Mouse (Mus musculus): Measurements from ENCODE around the gene Cdr2l.
"Not testable (repeated sequence)": the region's sequence is repeated elsewhere in the genome, so short reads cannot be mapped to it uniquely, and the experiment has no call there.

The Cdr2l gene

DNA sequence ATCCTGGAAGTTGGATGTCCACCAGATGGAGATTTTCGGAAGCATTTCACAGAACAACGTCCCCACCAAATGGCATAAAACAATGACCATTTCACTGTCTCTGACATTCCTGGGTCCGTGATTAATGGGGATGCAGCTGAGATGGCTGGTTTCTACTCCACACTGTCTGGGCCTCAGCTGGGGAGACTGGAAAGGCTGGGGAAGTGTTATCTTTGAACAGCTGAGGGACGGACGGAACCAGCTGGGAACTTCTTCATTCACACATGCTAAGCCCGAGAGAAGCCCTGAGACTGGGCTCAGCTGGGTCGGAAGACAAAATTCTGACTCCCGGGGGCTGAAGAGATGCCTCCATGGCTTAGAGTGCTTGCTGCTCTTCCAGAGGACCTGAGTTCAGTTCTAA, 10.4 kb upstream of the Cdr2l start:
- no peak for DNase-seq (ENCODE audit: low read depth)

DNA sequence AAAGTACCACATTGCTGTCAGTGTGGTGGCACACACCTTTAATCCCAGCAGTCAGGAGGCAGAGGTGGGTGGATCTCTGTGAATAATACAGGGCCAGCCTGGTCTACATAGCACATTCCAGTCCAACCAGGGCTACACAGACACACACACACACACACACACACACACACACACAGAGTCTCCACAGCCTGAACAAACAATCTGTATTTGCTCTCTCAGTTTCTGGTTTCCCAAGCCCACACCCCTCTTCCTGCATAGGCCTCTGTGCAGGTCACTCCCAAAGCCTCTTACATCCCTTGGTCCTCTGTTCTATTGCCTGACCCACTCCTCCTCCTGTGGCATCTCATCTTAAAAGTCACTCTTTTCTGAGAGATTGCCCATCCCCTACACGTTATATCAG, 9.7 kb upstream of the Cdr2l start:
- DNase-seq (ENCODE audit: low read depth): no peak

DNA sequence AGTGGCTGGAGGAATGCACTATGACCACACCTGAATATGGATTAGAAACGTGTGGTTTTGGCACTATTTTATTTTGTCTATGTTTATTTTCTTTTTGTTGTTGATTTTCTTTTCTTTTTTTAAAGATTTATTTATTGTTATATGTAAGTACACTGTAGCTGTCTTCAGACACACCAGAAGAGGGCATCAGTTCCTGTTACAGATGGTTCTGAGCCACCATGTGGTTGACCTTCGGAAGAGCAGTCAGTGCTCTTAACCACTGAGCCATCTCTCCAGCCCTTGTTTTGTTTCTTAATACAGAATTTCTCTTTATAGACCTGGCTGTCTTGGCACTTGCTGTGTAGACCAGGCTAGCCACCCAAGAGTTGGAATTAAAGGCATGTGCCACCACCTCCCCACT, 9.0 kb upstream of the Cdr2l start:
- no peak for DNase-seq (ENCODE audit: low read depth)

DNA sequence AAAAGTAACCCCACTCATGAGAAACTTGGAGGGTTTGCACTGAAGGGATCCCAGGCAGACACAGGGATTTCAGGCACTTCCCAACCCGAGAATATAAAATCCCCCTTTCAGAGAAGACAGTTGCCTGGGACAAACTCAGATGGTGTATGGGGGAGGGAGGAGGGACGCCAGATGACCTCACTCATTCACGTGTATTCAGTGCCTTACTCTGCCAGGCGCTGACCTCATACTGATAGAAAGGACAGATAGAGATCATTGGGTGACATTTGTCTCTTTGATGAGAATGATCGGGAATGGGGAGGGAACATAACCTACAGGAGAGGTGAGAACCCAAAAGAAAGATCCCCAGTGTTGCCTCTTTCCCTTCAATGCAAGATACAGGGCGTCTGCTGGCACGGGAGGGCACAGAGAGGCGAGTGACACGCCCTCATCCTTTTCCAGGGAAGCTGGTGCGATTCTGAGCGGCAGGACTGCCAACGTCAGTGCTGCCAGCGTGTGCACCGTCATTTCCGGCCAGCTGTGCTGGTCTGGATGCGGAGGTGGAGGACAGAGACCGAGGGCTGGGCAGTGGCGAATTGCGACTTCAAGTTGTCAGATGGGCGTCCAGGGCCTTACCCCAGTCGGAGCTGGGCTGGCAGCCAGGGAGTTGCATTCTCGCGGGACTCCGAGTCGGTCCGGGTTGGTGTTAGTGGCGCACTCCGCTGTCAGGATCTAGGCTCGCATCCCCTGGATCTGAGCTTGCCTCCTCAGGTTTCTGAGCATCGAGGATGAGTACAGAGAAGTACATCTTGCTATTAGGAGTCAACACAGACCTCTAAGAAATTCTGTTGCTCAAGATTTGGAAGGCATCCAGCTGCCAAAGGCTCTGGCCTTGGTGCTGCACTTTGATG, 7.7 kb upstream of the Cdr2l start:
- DNase-seq (ENCODE audit: low read depth): peak; percentile 51

DNA sequence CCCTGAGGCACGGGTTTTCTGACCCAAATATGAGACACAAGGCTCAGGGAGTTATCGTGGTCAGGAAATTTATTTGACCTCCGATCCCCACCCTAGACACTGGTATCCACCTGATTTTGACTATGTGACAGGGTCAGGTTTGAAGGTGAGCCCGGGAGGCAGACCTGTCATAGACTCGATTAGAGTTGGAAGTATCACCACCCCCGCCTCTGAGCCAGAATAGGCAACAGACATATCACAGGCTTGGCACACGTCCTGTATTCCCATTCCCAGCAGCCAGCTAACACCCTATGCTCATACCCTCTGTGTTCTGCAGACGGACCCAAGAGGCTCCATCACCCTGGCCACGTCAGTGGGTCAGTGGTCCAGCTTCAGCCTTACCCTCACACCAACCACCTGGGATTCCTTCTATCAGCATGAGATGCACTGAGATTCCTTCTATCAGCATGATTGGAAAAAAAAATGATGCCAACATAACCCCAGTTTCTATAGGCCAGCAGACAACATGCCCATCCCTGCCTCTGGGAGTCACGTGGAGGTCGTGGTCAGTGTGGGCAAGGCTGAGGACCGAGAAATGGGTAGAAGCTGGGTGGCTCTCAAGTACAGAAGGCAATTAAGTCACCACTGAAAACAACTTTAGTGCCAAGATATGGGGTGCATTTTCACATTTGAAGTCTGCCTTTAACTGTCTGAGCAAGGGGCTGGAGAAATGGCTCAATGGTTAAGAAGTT, 6.9 kb upstream of the Cdr2l start:
- no peak for DNase-seq (ENCODE audit: low read depth)

DNA sequence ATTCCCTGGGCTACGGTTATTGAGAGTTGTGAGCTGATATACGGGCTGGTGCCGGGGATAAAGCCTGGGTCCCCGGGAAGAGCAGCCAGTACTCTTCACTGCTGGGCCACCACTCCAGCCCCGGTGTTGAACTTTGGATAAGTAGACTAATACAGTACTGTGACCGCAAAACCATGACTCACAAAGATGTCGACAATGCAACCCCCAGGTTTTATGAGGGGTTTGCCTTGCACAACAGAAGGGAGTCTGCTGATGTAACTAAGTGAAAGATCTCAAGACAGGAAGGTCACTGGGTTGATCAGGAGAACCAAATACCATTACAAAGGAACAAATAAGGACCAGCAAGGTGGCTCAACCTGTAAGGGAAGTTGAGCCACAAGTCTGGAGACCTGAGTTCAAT, 5.0 kb upstream of the Cdr2l start:
- DNase-seq (ENCODE audit: low read depth): peak; percentile 80

DNA sequence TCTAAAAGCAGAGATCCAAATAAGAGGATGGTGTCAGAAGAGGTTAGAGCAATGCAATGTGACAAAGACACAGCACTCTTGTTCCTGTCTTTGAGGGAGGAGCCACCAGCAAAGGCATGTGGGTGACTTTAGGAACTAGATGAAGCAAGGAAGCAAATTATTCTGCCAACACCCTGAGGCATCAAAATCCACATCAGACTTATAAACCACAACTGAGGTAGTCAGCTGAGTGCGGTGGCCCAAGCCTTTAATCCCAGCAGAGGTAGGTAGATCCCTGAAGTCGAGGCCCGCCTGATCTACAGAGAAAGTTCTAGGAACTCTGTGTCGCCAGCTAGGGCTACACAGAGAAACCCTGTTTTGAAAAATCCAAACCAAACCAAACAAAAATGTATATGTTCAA, 4.5 kb upstream of the Cdr2l start:
- peak; percentile 24 for DNase-seq (ENCODE audit: low read depth)

DNA sequence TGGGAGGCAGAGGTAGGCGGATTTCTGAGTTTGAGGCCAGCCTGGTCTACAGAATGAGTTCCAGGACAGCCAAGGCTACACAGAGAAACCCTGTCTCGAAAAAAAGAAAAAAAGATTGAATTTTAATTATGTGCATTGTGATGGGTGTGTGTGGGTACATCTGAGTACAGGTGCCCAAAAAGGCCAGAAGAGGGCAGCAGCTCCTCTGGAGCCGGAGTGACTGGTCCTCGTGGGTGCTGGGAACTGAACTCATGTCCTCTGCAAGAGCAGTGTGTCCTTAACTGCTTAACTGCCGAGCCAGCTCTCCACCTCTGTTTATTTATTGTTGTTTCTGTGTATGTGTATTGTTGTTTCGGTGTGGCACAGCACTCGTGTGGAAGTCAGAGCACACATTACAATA, 3.9 kb upstream of the Cdr2l start:
- DNase-seq (ENCODE audit: low read depth): no peak

DNA sequence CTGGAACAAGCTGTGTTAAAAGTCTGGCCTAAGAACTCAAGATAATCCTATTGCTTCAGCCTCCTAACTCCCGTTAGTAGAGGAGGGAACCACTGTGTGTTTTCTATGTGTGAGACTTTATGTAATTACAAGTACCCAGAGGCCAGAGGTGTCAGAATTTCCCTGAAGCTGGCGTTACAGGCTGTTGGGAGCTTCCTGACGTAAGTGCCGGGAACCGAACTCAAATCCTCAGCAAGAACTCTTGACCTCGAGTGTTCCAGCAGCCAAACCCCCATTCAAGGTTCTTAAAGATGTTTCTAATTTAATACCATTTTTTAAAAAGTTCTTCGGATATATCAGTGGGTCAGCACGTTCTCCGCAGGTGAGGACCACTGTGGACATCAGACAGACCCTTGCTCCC, 440 bp upstream of the Cdr2l start:
- no peak for DNase-seq (ENCODE audit: low read depth)

DNA sequence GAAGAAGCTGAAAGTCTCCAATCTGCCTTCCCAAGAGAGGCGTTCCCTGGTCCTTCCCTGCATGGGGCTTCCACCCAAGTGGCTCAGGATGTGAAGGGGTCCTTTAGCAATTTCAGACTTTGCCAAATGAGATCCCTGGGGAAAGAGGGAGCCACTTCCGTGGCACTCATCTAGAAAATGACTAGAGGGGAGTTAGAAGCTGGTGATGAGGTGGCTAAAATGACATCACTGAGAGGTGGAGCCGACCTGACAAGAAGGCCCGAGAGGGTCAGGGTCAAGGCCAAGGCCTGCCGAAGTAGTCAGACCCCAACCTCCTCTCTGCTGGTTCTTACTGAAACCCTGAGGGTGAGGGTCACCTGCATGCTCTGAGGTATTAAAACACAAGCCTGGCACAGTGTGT, 1.2 kb downstream of the Cdr2l start:
- no peak for DNase-seq (ENCODE audit: low read depth)

DNA sequence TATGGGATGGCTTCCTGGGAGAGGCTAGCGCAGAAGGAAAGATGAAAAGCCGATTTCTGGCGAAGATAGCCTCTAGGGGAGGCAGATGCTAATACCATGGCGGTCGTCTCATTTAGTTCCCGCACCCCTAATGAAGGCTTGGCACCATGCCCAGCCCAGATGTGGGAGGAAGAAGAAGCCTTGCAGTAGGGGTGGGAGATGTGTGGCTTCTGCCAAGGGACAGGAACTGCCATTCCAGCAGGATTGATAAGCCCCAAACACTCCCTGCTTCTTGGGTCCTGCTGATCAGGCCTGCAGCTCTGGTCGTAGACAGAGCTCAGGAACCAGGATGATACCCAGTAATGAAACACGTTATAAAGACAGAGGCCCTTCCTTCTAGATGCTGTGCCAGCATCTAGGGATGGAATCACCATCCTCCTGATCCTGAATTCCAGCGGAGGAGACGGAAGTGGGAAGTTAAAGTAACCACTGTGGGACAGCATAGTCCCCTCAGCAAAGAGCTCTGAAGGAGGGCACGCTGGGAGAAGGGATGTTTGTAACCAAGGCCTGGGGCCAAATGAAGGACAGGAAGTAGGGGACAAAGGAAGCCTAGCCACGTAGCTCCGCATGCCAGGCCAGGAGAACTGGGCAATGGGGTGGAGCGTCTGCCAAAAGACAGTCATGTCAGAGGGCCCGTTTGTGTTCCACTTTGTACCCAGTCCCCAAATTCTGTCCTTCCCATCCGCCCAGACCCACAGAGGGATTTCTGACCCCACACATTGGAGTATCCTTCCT, 2.2 kb downstream of the Cdr2l start:
- no peak for DNase-seq (ENCODE audit: low read depth)

DNA sequence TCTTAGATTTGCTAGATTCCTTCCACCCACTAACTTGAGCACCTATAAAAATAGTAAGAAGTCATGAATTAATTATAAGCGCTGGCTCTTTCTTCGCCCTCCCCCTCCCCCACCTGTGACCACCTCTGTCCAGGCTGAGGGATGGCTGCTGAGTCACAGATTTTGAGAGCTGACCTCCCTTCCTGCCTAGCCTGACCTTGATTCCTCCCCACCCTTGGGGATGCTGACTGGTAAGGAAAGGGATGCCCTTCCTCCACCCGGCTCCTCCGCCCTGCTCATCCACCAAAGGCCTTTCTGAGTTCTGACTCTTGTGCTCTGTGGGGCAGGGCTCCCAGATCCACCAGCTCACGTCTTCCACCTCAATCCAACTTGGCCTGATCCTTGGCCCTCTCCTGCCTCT, 2.9 kb downstream of the Cdr2l start:
- no peak for DNase-seq (ENCODE audit: low read depth)

DNA sequence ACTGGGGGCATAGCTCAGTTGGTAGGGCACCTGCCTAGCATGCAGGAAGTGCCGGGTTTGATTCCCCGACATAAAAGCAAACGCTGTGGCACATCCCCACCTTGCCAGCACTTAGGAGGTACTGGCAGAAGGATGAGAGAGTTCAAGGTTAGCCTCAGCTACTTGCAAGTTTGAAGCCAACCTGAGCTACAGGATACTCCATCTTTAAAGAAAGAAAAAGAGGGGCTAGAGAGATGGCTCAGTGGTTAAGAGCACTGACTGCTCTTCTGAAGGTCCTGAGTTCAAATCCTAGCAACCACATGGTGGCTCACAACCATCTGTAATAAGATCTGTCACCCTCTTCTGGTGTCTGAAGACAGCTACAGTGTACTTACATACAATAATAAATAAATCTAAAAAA, 5.1 kb downstream of the Cdr2l start:
- not testable (repeated sequence) for DNase-seq (ENCODE audit: low read depth)

DNA sequence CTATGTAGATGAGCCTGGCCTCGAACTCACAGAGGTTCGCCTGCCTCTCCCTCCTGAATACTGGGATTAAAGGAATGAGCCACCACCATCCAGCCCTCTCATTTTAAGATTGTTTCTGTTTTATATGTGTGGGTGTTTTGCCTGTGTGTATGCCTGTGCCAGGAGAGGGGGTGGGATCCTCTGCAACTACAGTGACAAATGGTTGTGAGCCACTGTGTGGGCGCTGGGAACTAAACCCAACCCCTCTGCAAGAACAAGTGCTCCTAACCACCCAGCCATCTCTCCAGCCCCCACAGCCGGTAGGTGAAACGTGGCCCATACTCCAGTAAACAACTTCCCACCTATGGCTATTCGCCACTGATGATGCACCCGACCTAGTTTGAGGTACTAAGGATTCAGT, 9.6 kb downstream of the Cdr2l start:
- DNase-seq (ENCODE audit: low read depth): no peak

DNA sequence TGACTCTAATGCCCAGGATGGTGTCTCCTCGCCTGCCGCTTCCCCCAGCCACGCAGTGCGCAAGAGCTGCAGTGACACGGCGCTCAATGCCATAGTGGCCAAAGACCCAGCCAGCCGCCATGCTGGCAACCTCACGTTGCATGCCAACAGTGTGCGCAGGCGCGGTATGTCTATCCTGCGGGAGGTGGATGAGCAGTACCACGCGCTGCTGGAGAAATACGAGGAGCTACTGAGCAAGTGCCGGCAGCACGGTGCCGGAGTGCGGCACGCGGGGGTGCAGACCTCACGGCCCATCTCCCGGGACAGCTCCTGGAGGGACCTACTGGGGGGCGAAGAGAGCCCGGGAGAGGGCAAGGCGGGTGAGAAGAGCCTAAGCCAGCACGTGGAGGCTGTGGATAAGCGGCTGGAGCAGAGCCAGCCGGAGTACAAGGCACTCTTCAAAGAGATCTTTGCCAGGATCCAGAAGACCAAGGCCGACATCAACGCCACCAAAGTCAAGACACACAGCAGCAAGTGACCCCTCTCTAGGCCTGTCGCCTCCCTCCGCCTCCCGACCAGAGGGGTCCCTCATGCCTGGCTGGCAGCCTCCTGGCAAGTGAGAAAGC, 12.1 kb downstream of the Cdr2l start:
- DNase-seq (ENCODE audit: low read depth): no peak

DNA sequence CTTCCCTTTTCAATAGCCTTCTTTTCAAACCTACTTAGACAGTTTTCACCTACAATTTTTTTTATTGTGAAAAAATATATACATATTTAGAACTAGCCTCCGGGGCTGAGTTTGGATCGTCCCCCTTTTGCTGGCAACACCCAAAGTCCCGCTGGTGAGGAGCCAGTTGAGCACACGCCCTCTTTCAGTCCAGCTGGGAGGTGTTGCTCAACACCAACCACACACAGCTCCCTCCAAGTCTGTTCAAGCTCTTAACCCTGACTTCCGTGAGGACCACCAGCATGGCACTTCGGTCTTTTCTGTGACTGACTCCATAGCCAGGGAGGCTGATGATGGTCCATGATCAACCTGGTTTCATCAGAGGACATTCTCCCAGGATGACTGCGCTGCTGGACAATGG, 16.4 kb downstream of the Cdr2l start:
- peak; percentile 38 for DNase-seq (ENCODE audit: low read depth)

DNA sequence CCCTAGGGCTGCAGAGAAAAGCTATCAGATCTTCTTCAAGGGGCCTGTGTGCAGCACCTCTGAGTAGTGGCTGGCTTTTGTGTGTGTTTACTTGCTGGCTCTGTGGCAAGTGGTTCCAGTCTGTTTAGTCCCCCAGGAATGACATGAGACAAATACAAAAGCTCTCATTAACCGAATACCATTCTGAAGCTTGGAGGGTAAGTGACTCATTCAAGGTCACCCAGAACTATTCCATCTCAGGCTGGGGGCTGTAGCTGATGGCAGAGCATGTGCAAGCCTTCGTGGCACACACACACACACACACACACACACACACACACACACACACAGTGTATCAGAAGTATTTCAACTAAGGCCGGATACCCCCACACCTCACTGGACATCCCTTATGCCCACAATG, 18.4 kb downstream of the Cdr2l start:
- no peak for DNase-seq (ENCODE audit: low read depth)

DNA sequence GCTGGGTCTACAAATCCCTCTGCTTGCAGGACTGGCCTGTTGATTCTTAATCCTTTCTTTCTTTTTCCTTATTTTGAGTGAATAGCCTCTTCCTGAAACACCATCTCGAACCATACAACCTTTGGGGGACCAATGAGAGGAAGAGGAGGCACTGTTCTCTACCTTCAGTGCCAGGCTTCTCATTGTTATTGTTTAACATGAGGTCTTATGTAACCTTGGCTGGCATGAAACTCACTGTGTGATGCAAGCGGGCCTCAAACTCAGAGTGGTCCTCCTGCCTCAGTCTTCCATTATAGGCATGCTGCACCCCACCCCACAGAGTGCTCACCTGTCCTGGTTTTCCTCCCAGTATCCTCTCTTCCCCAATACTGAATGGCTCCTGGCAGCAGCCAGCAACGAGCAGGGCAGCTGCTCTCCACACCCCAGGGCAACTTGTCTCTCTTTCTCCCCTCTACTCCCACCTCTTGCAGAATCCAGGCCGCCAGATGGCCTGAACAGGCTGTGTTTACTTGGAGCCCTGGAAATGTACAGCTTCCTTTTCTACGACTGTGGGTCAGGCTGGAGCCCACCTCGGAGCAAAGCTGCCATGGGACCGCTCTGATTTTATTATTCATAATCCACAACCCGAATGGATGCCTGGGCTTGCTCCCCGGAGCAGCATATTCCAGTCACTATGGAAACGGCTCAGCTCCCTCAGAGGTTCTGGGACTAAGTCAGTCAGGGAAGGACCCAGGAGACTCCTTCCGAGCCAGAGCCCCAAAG, 19.1 kb downstream of the Cdr2l start:
- no peak for DNase-seq (ENCODE audit: low read depth)

DNA sequence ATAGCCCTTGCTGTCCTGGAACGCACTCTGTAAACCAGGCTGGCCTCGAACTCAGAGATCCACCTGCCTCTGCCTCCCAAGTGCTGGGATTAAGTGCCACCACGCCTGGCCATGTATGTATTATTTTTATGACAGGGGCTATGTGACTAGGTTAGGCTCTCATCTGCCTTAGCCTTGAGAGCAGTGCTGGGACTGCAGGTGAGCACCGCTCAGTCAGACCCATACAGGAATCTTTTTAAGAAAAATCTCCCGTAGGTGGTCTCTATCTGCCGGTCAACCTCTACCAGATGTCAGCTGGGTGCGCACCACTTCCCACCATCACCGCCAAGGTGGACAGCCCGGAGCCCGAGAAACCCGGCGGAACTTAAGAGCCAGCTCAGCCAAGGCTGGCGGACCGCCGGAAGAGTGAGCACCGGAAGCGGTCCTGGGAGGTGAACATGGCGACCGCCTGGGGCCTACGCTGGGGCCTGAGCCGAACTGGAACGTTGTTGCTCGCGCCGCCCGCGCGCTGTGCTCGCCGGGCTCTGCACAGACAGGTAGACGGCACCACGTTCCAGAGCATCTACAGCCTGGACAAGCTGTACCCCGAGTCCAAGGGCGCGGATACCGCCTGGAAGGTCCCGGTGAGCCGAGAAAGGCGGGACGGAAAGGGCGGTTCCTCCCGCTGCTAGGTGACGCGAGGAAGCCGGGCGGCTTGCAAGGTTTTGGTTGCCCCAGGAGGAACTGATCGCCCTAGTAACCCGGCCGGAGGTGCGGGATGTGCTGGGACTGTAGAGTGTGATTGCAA, 21.8 kb downstream of the Cdr2l start, which contains the start of gene Mrpl58:
Mrpl58 (plus strand) TSS at position 415 of the 787 bp plus-strand sequence.
- DNase-seq (ENCODE audit: low read depth): peak; percentile 89

DNA sequence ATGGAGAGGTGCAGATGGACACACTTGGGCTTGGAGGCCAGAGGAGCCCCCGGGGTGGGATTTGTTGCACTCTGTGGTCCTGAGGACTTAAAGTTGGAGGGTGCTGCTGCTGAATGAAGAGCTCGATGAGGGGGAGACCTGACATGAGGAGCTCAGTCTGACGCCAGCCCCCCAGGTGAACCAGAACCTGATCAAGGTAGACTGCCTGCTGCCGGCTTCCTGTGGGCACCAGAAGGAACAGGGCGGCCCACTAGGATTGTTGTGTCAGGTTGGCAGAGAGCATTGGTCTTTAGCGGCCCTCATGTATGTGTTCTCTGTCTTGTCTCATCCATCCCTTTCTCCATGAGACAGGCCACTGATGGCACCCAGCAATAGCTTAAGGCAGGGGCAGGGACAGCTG, 24.0 kb downstream of the Cdr2l start:
- DNase-seq (ENCODE audit: low read depth): no peak
